Mouse (Mus musculus) lung, embryonic 14.5 days (tissue): ENCODE measurements around the gene Rpia. TPM values are rescaled to one million over a fixed set of nuclear protein-coding genes. Genes with fewer than 3 reads are reported as not detected.

Experiments used
- ATAC-seq: fragments of 200-750 bp; cut with Nextera tagmentation; 2 replicates; pipeline ENCODE4 v1.8.0; 2017; ENCODE audit warnings: mild to moderate bottlenecking, moderate TSS enrichment, moderate library complexity; ENCODE audit not compliant: insufficient read depth
- DNase-seq: peaks from one replicate; pipeline ENCODE4 v3.0.0-alpha.2; 2015
- H3K27ac ChIP-seq: fragments of 300-500 bp; sonication (generic); 2 replicates; pipeline ENCODE4 v1.5.1; 2014; ENCODE audit warnings: low read depth, mild to moderate bottlenecking, moderate library complexity
- H3K27me3 ChIP-seq: fragments of 300-500 bp; sonication (generic); 2 replicates; pipeline ENCODE4 v1.6.1; 2014; ENCODE audit warnings: low read length, control low read depth; ENCODE audit not compliant: insufficient read depth
- H3K36me3 ChIP-seq: fragments of 300-500 bp; sonication (generic); 2 replicates; pipeline ENCODE4 v1.6.1; 2014; ENCODE audit warnings: control low read depth; ENCODE audit not compliant: insufficient read depth
- H3K4me1 ChIP-seq: fragments of 300-500 bp; sonication (generic); 2 replicates; pipeline ENCODE4 v1.6.1; 2014; ENCODE audit warnings: antibody characterized with exemption, control low read depth; ENCODE audit not compliant: insufficient read depth
- H3K4me2 ChIP-seq: fragments of 300-500 bp; sonication (generic); 2 replicates; pipeline ENCODE4 v1.6.1; 2014; ENCODE audit warnings: mild to moderate bottlenecking
- H3K4me3 ChIP-seq: fragments of 300-500 bp; sonication (generic); 2 replicates; pipeline ENCODE4 v1.5.1; 2014; ENCODE audit warnings: low read depth, low read length
- H3K9ac ChIP-seq: fragments of 300-500 bp; sonication (generic); 2 replicates; pipeline ENCODE4 v1.6.1; 2014
- H3K9me3 ChIP-seq: fragments of 300-500 bp; sonication (generic); 2 replicates; pipeline ENCODE4 v1.6.1; 2016; ENCODE audit warnings: low read depth, low read length, control low read depth
- CTCF ChIP-seq: IDR thresholded peaks from 2 replicates; pipeline ENCODE4 v1.5.1; 2016; ENCODE audit warnings: antibody characterized with exemption, low read depth
- WGBS: fragments of 180-500 bp; shearing (Covaris S2); extraction: QIAGEN DNeasy Blood & Tissue Kit; methylation state at CpG from one replicate; pipeline ENCODE4 v1.1.7; 2014; 5-methylcytosine and 5-hydroxymethylcytosine counted together
- polyA plus RNA-seq: library from polyadenylated mRNA; unstranded; fragments of >200 nt; fragmentation: Nextera tagmentation; extraction: Ambion mirVana; gene quantifications from 2 replicates; pipeline ENCODE4 v1.2.1, GENCODE M21; 2014

Gene Rpia
- polyA plus RNA-seq, 1 experiment from 2014 or later, result 2.5 TPM

DNA sequence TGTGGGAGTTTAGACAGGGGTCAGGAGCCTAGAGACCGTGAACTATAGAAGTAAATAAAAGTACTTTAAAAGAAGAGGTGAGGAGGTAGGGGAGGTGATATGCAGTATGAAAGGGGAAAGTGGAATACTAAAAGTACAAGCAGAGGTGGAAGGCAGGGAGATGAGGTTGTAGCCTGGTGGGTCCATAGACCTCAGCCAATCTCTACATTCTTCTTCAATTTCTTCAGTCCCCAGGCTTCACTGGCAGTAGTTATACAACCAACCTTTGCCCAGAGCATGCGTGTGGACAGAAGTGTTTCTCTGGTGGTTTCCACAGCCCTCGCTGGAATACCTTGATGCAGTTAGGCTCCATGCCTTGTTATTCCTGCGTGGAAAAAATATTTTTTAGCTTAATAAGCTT lies 73.9 kb downstream of the Rpia start:
- DNase-seq (no peak), ATAC-seq (no peak)
- Histone ChIP-seq H3K9me3 (no peaks in the 10 kb centered on the region), H3K27ac (no peak overlapping the region), H3K4me1 (no peaks in the 10 kb centered on the region), H3K36me3 (no peaks in the 10 kb centered on the region), H3K4me2 (no peak overlapping the region), H3K9ac (no peak overlapping the region), H3K4me3 (no peak overlapping the region), H3K27me3 (no peaks in the 10 kb centered on the region)
- TF ChIP-seq CTCF, result no peak
- WGBS, result 81% methylated on average over 4 of the region's 4 CpGs

DNA sequence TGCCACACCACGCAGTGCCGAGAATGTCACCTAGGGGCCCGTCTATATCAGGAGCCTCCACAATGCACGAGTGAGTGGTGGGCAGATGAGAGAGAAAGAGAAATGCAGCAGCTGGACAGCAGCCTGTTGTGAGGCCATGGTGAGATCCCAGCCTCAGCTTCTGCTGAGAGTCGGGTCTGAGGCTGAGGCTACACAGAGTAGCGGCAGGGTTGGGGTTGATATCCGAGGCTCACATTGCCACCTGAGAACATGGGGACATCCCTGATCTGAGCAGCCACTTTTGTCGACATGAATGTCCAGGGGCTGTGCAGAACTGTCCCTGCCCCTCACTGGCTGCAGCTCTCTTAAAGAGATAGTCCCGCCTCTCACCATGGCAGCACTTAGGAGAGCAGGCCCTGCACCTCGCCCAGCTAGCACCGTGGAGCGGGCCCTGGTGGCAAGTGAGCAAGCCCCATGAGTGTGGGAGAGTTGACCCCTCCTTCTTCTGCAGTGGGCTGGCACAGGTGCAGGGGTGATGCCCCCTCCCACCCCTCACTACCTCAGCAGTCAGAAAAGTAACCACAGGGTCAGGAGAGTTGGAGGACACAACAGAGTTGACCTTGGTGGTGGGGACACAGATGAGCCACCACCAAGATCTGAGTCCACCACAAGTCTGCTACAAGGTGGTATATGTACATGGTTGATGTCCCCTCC lies 75.2 kb downstream of the Rpia start:
- Histone ChIP-seq H3K4me3 (no peak overlapping the region), H3K4me1 (no peaks in the 10 kb centered on the region), H3K4me2 (no peak overlapping the region), H3K9ac (no peak overlapping the region), H3K9me3 (no peaks in the 10 kb centered on the region), H3K27me3 (no peaks in the 10 kb centered on the region), H3K36me3 (no peaks in the 10 kb centered on the region), H3K27ac (no peak overlapping the region)
- no peak for TF ChIP-seq CTCF
- ATAC-seq (no peak), DNase-seq (no peak)
- WGBS, result 69% methylated on average over 12 of the region's 12 CpGs

Other genes starting within 250 kb of the Rpia start
- 8.9 and 9.7 TPM in 2 replicates for gene Eif2ak3, start 52.3 kb upstream of the Rpia start, polyA plus RNA-seq
- not detected in 2 replicates for gene Tex37, start 126.7 kb upstream of the Rpia start, polyA plus RNA-seq
- gene Foxi3, start 164.3 kb upstream of the Rpia start, polyA plus RNA-seq, result not detected in 2 replicates